Mouse (Mus musculus): ENCODE data around the gene Fbxw27. TPM values are rescaled to one million over a fixed set of nuclear protein-coding genes. Genes with fewer than 3 reads are reported as not detected.
"Not testable (repeated sequence)": the region's sequence is repeated elsewhere in the genome, so short reads cannot be mapped to it uniquely, and the experiment has no call there.

Fbxw27 gene
- not detected in 2 replicates for total RNA-seq (2021)
- long read RNA-seq = 0 reads

DNA sequence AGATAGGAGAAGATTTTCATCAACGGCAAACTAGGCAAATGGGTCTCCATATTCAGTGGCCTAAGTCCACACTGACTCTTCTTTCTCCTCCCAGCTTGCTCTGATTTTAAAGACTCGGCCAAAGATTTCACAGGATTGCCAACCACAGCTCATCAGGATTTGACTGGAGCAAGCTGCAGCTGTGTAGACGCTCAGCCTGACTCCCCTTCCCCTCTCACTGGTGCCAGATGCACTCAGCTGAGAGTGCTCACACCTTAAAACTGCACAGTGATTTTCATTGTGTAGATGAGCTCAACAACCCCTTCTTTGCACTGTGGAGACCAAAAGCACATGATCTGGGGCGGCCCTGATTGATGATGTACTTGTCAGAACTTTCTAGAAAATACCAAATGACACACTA lies at the start of gene Fbxw27:
Fbxw27 (minus strand) TSS at position 101 of the 400 bp plus-strand sequence.
- DNase-seq = not testable (repeated sequence)

DNA sequence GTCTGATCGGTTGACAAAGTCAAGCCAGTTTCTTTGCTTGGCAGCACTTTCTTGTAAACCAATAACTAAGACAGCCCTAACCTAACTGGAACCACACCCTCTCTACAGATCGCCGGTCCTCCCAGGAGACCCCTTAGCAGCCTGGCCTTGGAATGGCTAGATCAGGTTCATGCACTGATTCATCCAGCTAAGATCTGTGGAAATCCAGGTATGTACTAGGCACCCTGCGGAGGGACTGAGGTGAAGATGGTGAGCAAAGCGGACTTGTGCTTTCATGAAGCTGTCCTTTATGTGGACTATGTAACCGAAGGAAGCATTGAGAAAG lies 42.6 kb upstream of the Fbxw27 start:
- no peak for DNase-seq

GRCm38 (mm10) chr9:109832391-109833087 lies 42.1 kb upstream of the Fbxw27 start, which contains the start of gene Nme6:
Gene Nme6, plus strand, starts transcription at chr9:109832749.
- peak; percentile 85 for DNase-seq

GRCm38 (mm10) chr9:109826181-109826580 lies 35.7 kb upstream of the Fbxw27 start:
- no peak for DNase-seq

DNA sequence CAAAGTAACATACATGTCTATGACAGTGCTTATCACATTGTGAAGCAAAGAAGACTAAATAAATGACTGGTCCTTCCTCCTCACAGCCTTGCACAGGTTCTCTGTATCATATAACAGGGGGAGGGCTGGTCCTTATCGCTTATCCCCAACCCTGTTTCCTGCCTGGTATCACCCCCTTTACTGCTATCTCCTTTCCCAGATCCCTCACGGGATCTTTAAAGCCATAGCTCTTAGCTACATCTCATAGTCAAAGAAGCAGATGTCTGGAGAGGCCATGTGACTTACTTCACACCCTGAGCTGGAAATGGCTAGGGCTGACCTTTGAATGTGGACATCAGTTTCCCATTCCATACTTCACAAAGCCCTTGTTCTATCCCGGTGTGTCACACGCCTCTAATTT lies 35.3 kb upstream of the Fbxw27 start:
- DNase-seq = no peak

- no peak for DNase-seq
These were observed 25.9 kb upstream of the Fbxw27 start for GRCm38 (mm10) chr9:109816341-109816740.

DNA sequence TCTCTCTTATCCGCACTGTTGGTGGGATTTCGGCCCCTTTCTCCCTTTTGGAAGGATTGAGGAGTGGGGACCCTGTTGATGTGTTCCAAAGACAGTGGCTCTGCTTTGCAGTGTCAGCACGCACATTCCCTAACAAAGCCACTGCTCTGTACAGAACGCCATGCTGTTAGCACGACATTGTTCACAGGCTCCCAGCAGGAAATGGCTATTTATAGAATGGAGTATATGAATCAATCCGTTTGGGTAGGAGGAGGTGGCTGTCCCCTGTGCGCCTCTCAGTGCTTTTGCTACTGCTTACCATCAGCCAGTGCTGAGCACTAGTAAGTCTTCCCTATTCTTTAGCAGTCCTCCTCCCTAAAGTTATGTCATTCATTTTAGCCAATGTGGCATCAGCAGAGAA lies 23.0 kb upstream of the Fbxw27 start:
- DNase-seq = no peak

GRCm38 (mm10) chr9:109811980-109812379 lies 21.5 kb upstream of the Fbxw27 start, which contains the start of gene Spink8:
Gene Spink8, plus strand, starts transcription at chr9:109812280.
- no peak for DNase-seq

DNA sequence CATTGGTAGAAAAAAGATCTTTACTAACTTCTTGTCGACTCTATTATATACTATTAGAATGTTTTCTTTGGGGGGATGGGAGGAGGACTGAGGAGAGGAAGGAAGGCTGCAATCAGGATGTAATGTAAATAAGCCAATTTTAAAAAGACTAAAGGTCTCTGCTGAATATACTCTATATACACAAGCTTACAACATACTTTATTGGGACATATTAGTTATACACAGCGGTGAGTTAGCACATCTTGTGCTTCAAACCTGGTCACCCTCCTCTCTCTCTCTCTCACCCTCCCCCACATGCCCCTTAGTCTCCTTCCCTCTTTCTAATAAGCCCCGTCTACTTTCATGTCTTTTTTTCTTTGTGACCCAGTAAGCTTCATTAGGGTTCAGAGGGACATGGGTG lies 17.4 kb upstream of the Fbxw27 start:
- DNase-seq = no peak

DNA sequence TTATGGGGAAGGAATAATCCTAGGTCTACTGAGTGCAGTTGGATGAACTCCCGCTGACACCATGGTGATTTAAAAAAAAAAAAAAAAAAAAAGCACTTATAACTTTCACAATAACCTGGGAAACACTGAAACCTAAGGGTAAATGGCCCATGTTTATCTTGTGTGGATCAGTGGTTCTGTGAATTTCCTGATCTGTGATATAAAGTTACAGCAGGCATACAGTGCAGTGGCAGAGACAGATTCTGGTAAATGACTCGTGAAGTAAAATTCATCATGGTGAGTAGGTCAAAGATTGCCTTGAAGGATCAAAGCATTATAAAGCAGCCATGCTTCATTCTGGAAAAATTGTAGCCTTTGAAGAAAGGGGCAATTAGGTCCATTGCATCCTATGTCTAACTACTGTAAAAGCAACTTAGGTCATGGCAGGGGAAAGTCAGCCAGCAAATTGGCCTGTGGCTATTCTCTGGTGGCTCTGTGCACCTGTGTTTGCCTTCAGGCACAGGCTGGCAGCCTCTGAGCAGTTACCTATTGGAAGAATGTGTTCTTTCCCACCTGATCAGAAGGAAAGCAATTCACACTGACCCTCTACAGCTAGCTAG lies 16.3 kb upstream of the Fbxw27 start:
- DNase-seq = no peak

- DNase-seq = no peak
These were observed 15.8 kb upstream of the Fbxw27 start for GRCm38 (mm10) chr9:109806260-109806659.

DNA sequence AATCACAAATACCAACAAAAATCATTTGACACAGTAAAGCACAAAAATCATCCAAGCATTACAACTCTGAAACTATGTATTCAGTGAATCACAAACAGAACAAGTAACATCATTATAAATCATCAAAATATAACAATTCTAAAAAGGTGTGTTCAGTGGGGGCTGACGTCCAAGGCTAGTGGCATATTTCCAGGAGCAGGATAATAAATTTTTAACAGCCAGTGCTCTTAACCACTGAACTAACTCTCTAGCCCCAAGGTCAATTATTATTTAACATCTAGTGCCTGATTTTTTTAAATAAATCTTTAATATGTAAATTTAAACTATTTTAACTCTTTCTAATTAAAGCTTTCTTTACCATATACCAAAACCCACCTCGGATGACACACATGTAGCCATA lies 15.1 kb upstream of the Fbxw27 start:
- not testable (repeated sequence) for DNase-seq

- DNase-seq = peak; percentile 26
These were observed 7.6 kb upstream of the Fbxw27 start for GRCm38 (mm10) chr9:109798051-109798450.

GRCm38 (mm10) chr9:109795811-109796210 lies 5.3 kb upstream of the Fbxw27 start:
- no peak for DNase-seq

DNA sequence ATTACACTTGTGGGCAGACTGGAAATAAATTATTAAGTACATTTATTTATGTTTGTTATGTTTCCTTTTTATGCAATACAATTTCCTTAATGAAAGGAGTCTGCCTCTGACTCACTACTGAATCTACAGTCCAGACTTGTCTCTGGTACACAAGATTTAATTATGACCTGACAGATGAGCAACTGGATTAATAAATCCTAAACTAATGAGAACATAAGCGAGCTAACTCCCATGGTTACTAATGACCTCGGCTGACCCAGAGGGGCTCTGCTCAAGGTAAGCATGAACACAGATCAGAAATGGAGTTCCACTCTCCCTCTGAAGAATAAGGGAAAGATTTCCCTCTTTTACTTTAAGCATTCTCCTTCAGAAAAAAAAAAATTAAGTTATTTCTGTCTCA lies 4.8 kb upstream of the Fbxw27 start:
- DNase-seq = no peak

- peak; percentile 42 for DNase-seq
These were observed 23.6 kb downstream of the Fbxw27 start for GRCm38 (mm10) chr9:109766841-109767240.

DNA sequence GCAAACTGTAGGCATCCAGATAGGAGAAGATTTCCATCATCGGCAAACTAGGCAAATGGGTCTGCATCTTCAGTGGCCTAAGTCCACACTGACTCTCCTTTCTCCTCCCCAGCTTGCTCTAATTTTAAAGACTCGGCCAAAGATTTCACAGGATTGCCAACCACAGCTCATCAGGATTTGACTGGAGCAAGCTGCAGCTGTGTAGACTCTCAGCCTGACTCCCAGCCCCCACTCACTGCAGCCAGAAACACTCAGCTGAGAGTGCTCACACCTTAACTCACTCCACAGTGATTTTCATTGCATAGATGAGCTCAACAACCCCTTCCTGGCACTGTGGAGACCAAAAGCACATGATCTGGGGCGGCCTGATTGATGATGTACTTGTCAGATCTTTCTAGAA lies 44.5 kb downstream of the Fbxw27 start, which contains the start of gene Fbxw26:
Fbxw26 (minus strand) TSS at position 101 of the 400 bp plus-strand sequence.
- not testable (repeated sequence) for DNase-seq

Other genes starting within 250 kb of the Fbxw27 start
- not detected in 2 replicates for gene Fbxw15, start 222.4 kb downstream of the Fbxw27 start, total RNA-seq (2021)
- not detected in 2 replicates for gene Fbxw24, start 164.6 kb downstream of the Fbxw27 start, total RNA-seq (2021)
- not detected in 2 replicates for gene Fbxw25, start 126.0 kb downstream of the Fbxw27 start, total RNA-seq (2021)
- gene Fbxw18, start 88.0 kb downstream of the Fbxw27 start, total RNA-seq (2021) = not detected in 2 replicates
- not detected in 2 replicates for gene Fbxw26, start 44.6 kb downstream of the Fbxw27 start, total RNA-seq (2021)
- 15.5 and 18.3 TPM in 2 replicates for gene Spink8, start 21.6 kb upstream of the Fbxw27 start, total RNA-seq (2021)
- 23.1 and 32.1 TPM in 2 replicates for gene Nme6, start 42.1 kb upstream of the Fbxw27 start, total RNA-seq (2021)
- not detected in 2 replicates for gene Camp, start 58.9 kb upstream of the Fbxw27 start, total RNA-seq (2021)
- gene Cdc25a, start 84.9 kb upstream of the Fbxw27 start, total RNA-seq (2021) = 11.5 and 12.9 TPM in 2 replicates
- 83.4 and 92.8 TPM in 2 replicates for gene Map4, start 140.8 kb upstream of the Fbxw27 start, total RNA-seq (2021)